In the genomic region with DNA sequence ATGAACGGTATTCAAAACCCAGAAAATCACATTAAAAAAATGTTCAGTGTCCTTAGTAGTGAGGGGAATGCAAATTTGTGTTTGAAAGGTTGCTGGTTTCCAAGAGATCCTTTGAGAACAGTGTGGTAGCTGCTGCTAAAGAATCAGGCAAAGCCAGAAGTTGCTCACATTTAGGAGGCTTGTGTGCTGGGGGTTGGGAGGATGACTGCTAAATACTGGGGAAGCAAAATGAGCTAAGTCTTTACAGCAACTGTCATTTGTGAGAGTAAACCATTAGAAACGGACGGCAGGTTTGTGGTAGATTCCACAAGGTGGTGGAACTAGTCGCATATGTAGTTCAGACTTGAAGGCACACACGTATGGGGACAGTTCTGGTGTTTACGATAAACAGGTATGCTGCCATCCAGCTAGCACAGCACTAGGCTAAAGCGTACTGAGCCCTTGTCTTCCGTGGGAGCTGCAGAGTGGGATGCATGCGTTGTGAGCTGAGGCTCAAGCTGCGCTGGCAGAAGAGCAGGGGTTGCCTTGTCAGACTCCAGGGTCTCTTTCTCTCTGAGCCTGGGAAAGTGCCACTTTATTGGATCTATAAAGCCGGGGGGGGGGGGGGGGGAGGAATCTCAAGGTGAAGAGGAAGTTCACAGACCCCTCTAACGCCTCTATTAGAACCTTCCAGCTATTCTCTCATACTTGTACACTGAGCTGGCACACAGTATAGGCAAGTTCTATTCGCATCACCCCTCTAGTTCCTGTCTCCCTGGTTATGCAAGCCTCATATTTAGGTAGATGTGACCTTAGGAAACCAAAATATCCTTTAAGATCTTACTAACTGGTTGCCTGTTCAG, we compare ENCODE assay signal across 11 mouse cellular contexts. TPM values are rescaled to one million over a fixed set of nuclear protein-coding genes. Genes with fewer than 3 reads are reported as not detected.
A peak's percentile ranks its signal among the peaks of the same experiment; 100 is the strongest.
DNase-seq lines count a peak whose midpoint lies in the region; ATAC-seq and TF ChIP-seq lines count a peak whose summit lies in the region.
"Had no signal": no experiment of that assay in that cellular context is flagged by ENCODE, and none has a peak within 500 bp of the region (broad histone marks: within the 10 kb centered on the region; RNA-seq: fewer than 3 reads in every experiment).

No protein-coding gene starts in this region.

- no peaks in the 10 kb centered on the region for H3K27me3 ChIP-seq in stomach, embryonic 14.5 days (ENCODE audit: control insufficient read depth, insufficient read depth, low read length)
- H3K27me3 ChIP-seq in stomach, postnatal 0 days (ENCODE audit: control insufficient read depth, insufficient read depth, low read length) = no peaks in the 10 kb centered on the region
- no peaks in the 10 kb centered on the region for H3K27me3 ChIP-seq in hindbrain, embryonic 11.5 days (ENCODE audit: control insufficient read depth, insufficient read depth, low read length)
- H3K27me3 ChIP-seq: CH12.LX had no signal

- intact Hi-C loops in left cerebral cortex, postnatal 36 days (cut with DNase I) = no loop called here
- intact Hi-C loops in heart, postnatal 14 days (cut with DNase I) = no loop called here

- DNase-seq in stomach, postnatal 0 days (ENCODE audit: low spot score) = no peak
- DNase-seq in hindbrain, embryonic 11.5 days (ENCODE audit: low spot score) = peak; percentile 45
- peak; percentile 37 to 41 for DNase-seq in left cerebral cortex, postnatal 36 days (ENCODE audit: low spot score in 2 of 2)
- DNase-seq in gastrocnemius, adult 8-10 months (ENCODE audit: low spot score in 2 of 2) = no peak
- no peak for DNase-seq in lung, postnatal 14 days
- DNase-seq in heart, postnatal 14 days = no peak
- DNase-seq in adrenal gland, adult (ENCODE audit: inconsistent age in 2 of 2, low spot score in 1 of 2) = no peak
- DNase-seq: gastrocnemius, postnatal 25 days; liver, embryonic 13.5 days had no signal

- no peak for ATAC-seq in stomach, embryonic 14.5 days (ENCODE audit: insufficient number of reproducible peaks, insufficient read depth, low FRiP score, low read depth)
- no peak for ATAC-seq in stomach, postnatal 0 days (ENCODE audit: low FRiP score, low TSS enrichment)
- peak; percentile 72 for ATAC-seq in hindbrain, embryonic 11.5 days (ENCODE audit: low FRiP score)

- H3K36me3 ChIP-seq in stomach, embryonic 14.5 days (ENCODE audit: control insufficient read depth, insufficient read depth, low read length) = no peaks in the 10 kb centered on the region
- no peaks in the 10 kb centered on the region for H3K36me3 ChIP-seq in stomach, postnatal 0 days (ENCODE audit: control insufficient read depth, insufficient read depth, low read length)
- H3K36me3 ChIP-seq in hindbrain, embryonic 11.5 days (ENCODE audit: control insufficient read depth, insufficient read depth, low read length) = no peaks in the 10 kb centered on the region
- H3K36me3 ChIP-seq: liver, embryonic 13.5 days had no signal

- no peaks in the 10 kb centered on the region for H3K9me3 ChIP-seq in stomach, embryonic 14.5 days (ENCODE audit: control insufficient read depth, low read depth, low read length)
- no peaks in the 10 kb centered on the region for H3K9me3 ChIP-seq in stomach, postnatal 0 days (ENCODE audit: control insufficient read depth, low read length)
- H3K9me3 ChIP-seq in hindbrain, embryonic 11.5 days (ENCODE audit: control insufficient read depth, low read length) = no peaks in the 10 kb centered on the region
- H3K9me3 ChIP-seq: liver, embryonic 13.5 days had no signal

- H3K4me1 ChIP-seq in stomach, embryonic 14.5 days (ENCODE audit: control insufficient read depth, insufficient read depth, low read length) = peaks cover 13% of the 10 kb centered on the region
- H3K4me1 ChIP-seq in stomach, postnatal 0 days (replicated peaks; ENCODE audit: control insufficient read depth, insufficient read depth) = no peaks in the 10 kb centered on the region
- peaks cover 6% of the 10 kb centered on the region for H3K4me1 ChIP-seq in hindbrain, embryonic 11.5 days (replicated peaks; ENCODE audit: control insufficient read depth, insufficient read depth, low read length)
- H3K4me1 ChIP-seq: liver, embryonic 13.5 days had no signal

- no peak overlapping the region for H3K4me3 ChIP-seq in stomach, embryonic 14.5 days (ENCODE audit: low read depth, low read length)
- no peak overlapping the region for H3K4me3 ChIP-seq in stomach, postnatal 0 days (ENCODE audit: low read depth, low read length)
- H3K4me3 ChIP-seq in hindbrain, embryonic 11.5 days (ENCODE audit: low read depth, low read length) = 0 out of 2 replicates have a peak overlapping the region, but pooled peaks have one; percentile 4
- H3K4me3 ChIP-seq: liver, embryonic 13.5 days had no signal

- peak overlapping the region; percentile 27; the same call in 1 of the 2 replicates for H3K27ac ChIP-seq in stomach, embryonic 14.5 days (ENCODE audit: low read length)
- H3K27ac ChIP-seq in stomach, postnatal 0 days (replicated peaks) = no peak overlapping the region
- peak overlapping the region; percentile 88 for H3K27ac ChIP-seq in hindbrain, embryonic 11.5 days (ENCODE audit: low read depth, low read length)
- H3K27ac ChIP-seq: liver, embryonic 13.5 days had no signal

- H3K4me2 ChIP-seq in stomach, embryonic 14.5 days (replicated peaks; ENCODE audit: low read depth, low read length) = no peak overlapping the region
- H3K4me2 ChIP-seq in stomach, postnatal 0 days (replicated peaks; ENCODE audit: low read depth) = no peak overlapping the region
- peak overlapping the region; percentile 25; the same call in 1 of the 2 replicates for H3K4me2 ChIP-seq in hindbrain, embryonic 11.5 days (replicated peaks; ENCODE audit: low read depth, low read length)
- H3K4me2 ChIP-seq: liver, embryonic 13.5 days had no signal

- H3K9ac ChIP-seq in stomach, embryonic 14.5 days (replicated peaks; ENCODE audit: low read depth, low read length) = no peak overlapping the region
- H3K9ac ChIP-seq in stomach, postnatal 0 days (ENCODE audit: low read length) = no peak overlapping the region
- H3K9ac ChIP-seq in hindbrain, embryonic 11.5 days (ENCODE audit: low read depth, low read length) = peak overlapping the region; percentile 31; the same call in 1 of the 2 replicates
- H3K9ac ChIP-seq: liver, embryonic 13.5 days had no signal

- TF ChIP-seq CTCF in stomach, postnatal 0 days (IDR thresholded peaks at IDR 0.05; ENCODE audit: low read depth) = no peak

- WGBS in stomach, embryonic 14.5 days = 43% methylated on average over 13 of the region's 13 CpGs
- 49% methylated on average over 12 of the region's 13 CpGs for WGBS in stomach, postnatal 0 days
- 26% methylated on average over 12 of the region's 13 CpGs for WGBS in hindbrain, embryonic 11.5 days

- TF ChIP-seq EP300 in stomach, postnatal 0 days (optimal IDR thresholded peaks at IDR 0.05) = no peak

RNA-seq across cellular contexts. Expression of a gene that starts 1.2 kb away (rescaled TPM):
- 77.7 and 78.0 TPM in 2 replicates for polyA plus RNA-seq in stomach, embryonic 14.5 days (2014; fragmentation: Nextera tagmentation; extraction: Ambion mirVana)
- 31.2 and 36.9 TPM in 2 replicates for polyA plus RNA-seq in stomach, postnatal 0 days (2015; fragmentation: Nextera tagmentation; extraction: Ambion mirVana)
- polyA plus RNA-seq in hindbrain, embryonic 11.5 days (2014; fragmentation: Nextera tagmentation; extraction: Ambion mirVana) = 1,341 and 1,349 TPM in 2 replicates
- 10 to 100 TPM; 44.4 to 50.3 TPM for total RNA-seq in left cerebral cortex, postnatal 36 days (2021)
- not detected for total RNA-seq in gastrocnemius, adult 8-10 months (2022)
- total RNA-seq in heart, postnatal 14 days (2021) = 1 to 10 TPM; 1.9 to 2.9 TPM
- total RNA-seq: CH12.LX; gastrocnemius, postnatal 25 days had no signal

RNA-seq across cellular contexts. Expression of a gene that starts 10.6 kb away (rescaled TPM):
- polyA plus RNA-seq in stomach, embryonic 14.5 days (2014; fragmentation: Nextera tagmentation; extraction: Ambion mirVana) = 28.5 and 29.0 TPM in 2 replicates
- polyA plus RNA-seq in stomach, postnatal 0 days (2015; fragmentation: Nextera tagmentation; extraction: Ambion mirVana) = 65.1 and 67.5 TPM in 2 replicates
- 13.1 and 13.9 TPM in 2 replicates for polyA plus RNA-seq in hindbrain, embryonic 11.5 days (2014; fragmentation: Nextera tagmentation; extraction: Ambion mirVana)
- 10 to 100 TPM; 22.6 to 30.0 TPM for total RNA-seq in left cerebral cortex, postnatal 36 days (2021)
- 10 to 100 TPM; 82.1 to 88.0 (median 82.5) TPM for total RNA-seq in gastrocnemius, adult 8-10 months (2022)
- 10 to 100 TPM; 50.3 to 54.0 TPM for total RNA-seq in heart, postnatal 14 days (2021)
- total RNA-seq: CH12.LX had no signal

Comparison
In these comparisons a context has a peak if more than half of its experiments do, and no peak if none do; other contexts are left out.
1. DNase-seq: peak in hindbrain, embryonic 11.5 days (single experiment) and left cerebral cortex, postnatal 36 days (2 of 2); none in stomach, postnatal 0 days (single experiment), gastrocnemius, adult 8-10 months (0 of 2), lung, postnatal 14 days (single experiment), heart, postnatal 14 days (0 of 2) and adrenal gland, adult (0 of 2).
2. RNA of a gene that starts 1.2 kb away (total RNA-seq): 44.4 to 50.3 TPM in left cerebral cortex, postnatal 36 days; 1.9 to 2.9 TPM in heart, postnatal 14 days and not detected in gastrocnemius, adult 8-10 months; every median in the first group is over 10 times any median in the second.